7 mouse cellular contexts compared by ENCODE assay signal in genomic region chr11:98931513-98932292, GRCm38 (mm10). TPM values are rescaled to one million over a fixed set of nuclear protein-coding genes. Genes with fewer than 3 reads are reported as not detected.
DNase-seq lines count a peak whose midpoint lies in the region; ATAC-seq lines count a peak whose summit lies in the region.

No protein-coding gene starts in this region.

- H3K4me1 ChIP-seq in embryonic facial prominence, embryonic 13.5 days, result peaks cover 97% of the 10 kb centered on the region
- H3K4me1 ChIP-seq in hindbrain, embryonic 12.5 days, result peaks cover 78% of the 10 kb centered on the region

- H3K9me3 ChIP-seq in embryonic facial prominence, embryonic 13.5 days, result no peaks in the 10 kb centered on the region
- H3K9me3 ChIP-seq in hindbrain, embryonic 12.5 days (replicated peaks), result no peaks in the 10 kb centered on the region

- peak overlapping the region; percentile 91 for H3K27ac ChIP-seq in embryonic facial prominence, embryonic 13.5 days
- peak overlapping the region; percentile 76 for H3K27ac ChIP-seq in hindbrain, embryonic 12.5 days

- 26% methylated on average over 7 of the region's 7 CpGs for WGBS in embryonic facial prominence, embryonic 13.5 days
- 35% methylated on average over 7 of the region's 7 CpGs for WGBS in hindbrain, embryonic 12.5 days

- H3K4me2 ChIP-seq in embryonic facial prominence, embryonic 13.5 days, result peak overlapping the region; percentile 90
- peak overlapping the region; percentile 36 for H3K4me2 ChIP-seq in hindbrain, embryonic 12.5 days (replicated peaks)

- H3K4me3 ChIP-seq in embryonic facial prominence, embryonic 13.5 days, result peak overlapping the region; percentile 14; the same call in 1 of the 2 replicates
- H3K4me3 ChIP-seq in hindbrain, embryonic 12.5 days, result no peak overlapping the region

- peak overlapping the region; percentile 58 for H3K9ac ChIP-seq in embryonic facial prominence, embryonic 13.5 days
- H3K9ac ChIP-seq in hindbrain, embryonic 12.5 days, result peak overlapping the region; percentile 27; the same call in 1 of the 2 replicates

- peak; percentile 70 to 71 for DNase-seq in right cerebral cortex, postnatal 10 days (ENCODE audit: low spot score in 2 of 2)
- DNase-seq in right cerebral cortex, postnatal 36 days (ENCODE audit: low spot score in 2 of 2), result no peak
- DNase-seq in lung, postnatal 10 days, result peak; percentile 75
- DNase-seq in natural killer cell, adult 2 months (ENCODE audit: low spot score in 2 of 2), result no peak
- DNase-seq in embryo, embryonic 9.5 days (ENCODE audit: extremely low spot score), result no peak

- H3K36me3 ChIP-seq in embryonic facial prominence, embryonic 13.5 days, result 0 out of 2 replicates have a peak, but pooled peaks cover 5% of the 10 kb centered on the region
- no peaks in the 10 kb centered on the region for H3K36me3 ChIP-seq in hindbrain, embryonic 12.5 days

- ATAC-seq in embryonic facial prominence, embryonic 13.5 days (ENCODE audit: insufficient number of reproducible peaks, insufficient read depth, low FRiP score, low TSS enrichment, low read depth), result no peak
- no peak for ATAC-seq in hindbrain, embryonic 12.5 days (ENCODE audit: low FRiP score)

- H3K27me3 ChIP-seq in embryonic facial prominence, embryonic 13.5 days, result no peaks in the 10 kb centered on the region
- H3K27me3 ChIP-seq in hindbrain, embryonic 12.5 days, result peaks cover 6% of the 10 kb centered on the region; the same call in 1 of the 2 replicates

RNA-seq across cellular contexts. Expression of gene Rara, which starts 4.1 kb away (rescaled TPM):
- 39.4 and 44.7 TPM in 2 replicates for polyA plus RNA-seq in embryonic facial prominence, embryonic 13.5 days (2015; fragmentation: Nextera tagmentation; extraction: Ambion mirVana)
- 38.6 and 46.9 TPM in 2 replicates for polyA plus RNA-seq in hindbrain, embryonic 12.5 days (2016; fragmentation: Nextera tagmentation; extraction: Ambion mirVana)

RNA-seq across cellular contexts. Expression of gene Cdc6, which starts 24.1 kb away (rescaled TPM):
- polyA plus RNA-seq in embryonic facial prominence, embryonic 13.5 days (2015; fragmentation: Nextera tagmentation; extraction: Ambion mirVana), result 26.9 and 31.5 TPM in 2 replicates
- polyA plus RNA-seq in hindbrain, embryonic 12.5 days (2016; fragmentation: Nextera tagmentation; extraction: Ambion mirVana), result 19.0 and 20.2 TPM in 2 replicates

RNA-seq across cellular contexts. Expression of gene Gjd3, which starts 51.1 kb away (rescaled TPM):
- polyA plus RNA-seq in embryonic facial prominence, embryonic 13.5 days (2015; fragmentation: Nextera tagmentation; extraction: Ambion mirVana), result 0.34 and 0.44 TPM in 2 replicates
- polyA plus RNA-seq in hindbrain, embryonic 12.5 days (2016; fragmentation: Nextera tagmentation; extraction: Ambion mirVana), result 0.88 and 1.1 TPM in 2 replicates

Comparison
In these comparisons a context has a peak if more than half of its experiments do, and no peak if none do; other contexts are left out.
1. DNase-seq: peak in right cerebral cortex, postnatal 10 days (2 of 2) and lung, postnatal 10 days (single experiment); none in right cerebral cortex, postnatal 36 days (0 of 2), natural killer cell, adult 2 months (0 of 2) and embryo, embryonic 9.5 days (single experiment).